21 mouse cellular contexts compared by ENCODE assay signal in the genomic region with DNA sequence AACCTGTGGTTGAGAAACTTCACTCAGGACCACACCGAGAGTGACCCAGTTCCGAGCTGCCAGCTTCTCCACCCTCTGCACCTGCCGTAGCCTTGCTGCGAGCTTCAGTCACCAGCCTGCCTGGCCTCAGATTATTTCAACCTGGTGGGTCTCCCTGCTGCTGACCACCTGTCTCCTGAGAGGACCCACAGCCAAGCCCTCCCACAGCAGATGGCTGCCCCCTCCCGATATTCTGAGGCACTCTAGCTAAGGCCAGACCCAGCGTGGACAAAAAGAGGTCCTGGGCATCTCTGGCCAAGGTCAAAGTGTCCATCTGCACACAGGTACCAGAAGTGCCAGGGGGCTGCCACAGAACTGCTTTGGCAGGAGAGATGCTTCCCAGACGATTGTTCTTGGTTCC.
A peak's percentile ranks its signal among the peaks of the same experiment; 100 is the strongest.
DNase-seq lines count a peak whose midpoint lies in the region; ATAC-seq and TF ChIP-seq lines count a peak whose summit lies in the region.
"Had no signal": no experiment of that assay in that cellular context is flagged by ENCODE, and none has a peak within 500 bp of the region (broad histone marks: within the 10 kb centered on the region; RNA-seq: fewer than 3 reads in every experiment).

No protein-coding gene starts in this region.

- H3K36me3 ChIP-seq in liver, postnatal 0 days (replicated peaks; ENCODE audit: insufficient read depth, low read length), result no peaks in the 10 kb centered on the region
- H3K36me3 ChIP-seq: embryonic facial prominence, embryonic 15.5 days; forebrain, embryonic 10.5 days; hindbrain, embryonic 10.5 days; intestine, embryonic 15.5 days had no signal

- H3K27me3 ChIP-seq in cerebellum, adult 2 months (ENCODE audit: control insufficient read depth, insufficient read depth, low read length), result no peaks in the 10 kb centered on the region
- H3K27me3 ChIP-seq in liver, postnatal 0 days (ENCODE audit: insufficient read depth, low read length), result no peaks in the 10 kb centered on the region
- H3K27me3 ChIP-seq: embryonic facial prominence, embryonic 15.5 days; intestine, embryonic 15.5 days had no signal

- H3K4me3 ChIP-seq in cerebellum, adult 2 months (replicated peaks; ENCODE audit: insufficient read depth, low read depth, low read length), result no peak overlapping the region
- H3K4me3 ChIP-seq in liver, postnatal 0 days (ENCODE audit: low read depth, low read length), result no peak overlapping the region
- H3K4me3 ChIP-seq: embryonic facial prominence, embryonic 15.5 days; erythroblast, embryonic 14.5 days; forebrain, embryonic 10.5 days; gastrocnemius, adult 2 months; hindbrain, embryonic 10.5 days; intestine, embryonic 15.5 days had no signal

- TF ChIP-seq POLR2A in cerebellum, adult 2 months (IDR thresholded peaks at IDR 0.05; ENCODE audit: borderline replicate concordance, insufficient read depth, low read length), result no peak

- intact Hi-C loops in left cerebral cortex, postnatal 4 days (cut with DNase I), result no loop called here

- no peak for ATAC-seq in granulocyte monocyte progenitor cell, adult 5-6 weeks (replicated peaks; ENCODE audit: poor library complexity, severe bottlenecking)
- ATAC-seq in liver, postnatal 0 days, result no peak
- ATAC-seq: forebrain, embryonic 14.5 days; intestine, embryonic 15.5 days had no signal

- H3K4me2 ChIP-seq in liver, postnatal 0 days (ENCODE audit: low read depth, low read length), result no peak overlapping the region
- H3K4me2 ChIP-seq: embryonic facial prominence, embryonic 15.5 days; hindbrain, embryonic 14.5 days; intestine, embryonic 15.5 days had no signal

- DNase-seq in left cerebral cortex, postnatal 4 days, result peak; percentile 70
- no peak for DNase-seq in left cerebral cortex, adult 8-10 months (ENCODE audit: low spot score in 2 of 2)
- peak; percentile 96 to 99 for DNase-seq in cerebellum, adult 2 months
- DNase-seq in cerebellum, postnatal 10 days, result peak; percentile 89 to 94
- no peak for DNase-seq in kidney, postnatal 4 days
- DNase-seq in liver, result no peak
- DNase-seq in liver, postnatal 0 days, result no peak
- DNase-seq: adrenal gland, postnatal 14 days; gastrocnemius, adult 2 months; gastrocnemius, postnatal 25 days; heart, adult 11 months; heart, postnatal 10 days; kidney, adult 2 months had no signal

- TF ChIP-seq EP300 in liver, postnatal 0 days (IDR thresholded peaks at IDR 0.05; ENCODE audit: low read depth), result no peak

- no peaks in the 10 kb centered on the region for H3K9me3 ChIP-seq in liver, postnatal 0 days (ENCODE audit: low read length)
- H3K9me3 ChIP-seq: embryonic facial prominence, embryonic 15.5 days; forebrain, embryonic 10.5 days; hindbrain, embryonic 10.5 days; intestine, embryonic 15.5 days had no signal

- 12% methylated on average over 7 of the region's 7 CpGs for WGBS in cerebellum, adult 2 months
- WGBS in liver, postnatal 0 days (ENCODE audit: insufficient replicate concordance), result 80% methylated on average over 7 of the region's 7 CpGs

- TF ChIP-seq CTCF in cerebellum, adult 2 months (IDR thresholded peaks at IDR 0.05; ENCODE audit: borderline replicate concordance, insufficient read depth, low read depth, low read length), result no peak
- no peak for TF ChIP-seq CTCF in liver, postnatal 0 days (IDR thresholded peaks at IDR 0.05; ENCODE audit: low read depth)

- peak overlapping the region; percentile 67 for H3K27ac ChIP-seq in cerebellum, adult 2 months (ENCODE audit: insufficient read depth, low read length)
- no peak overlapping the region for H3K27ac ChIP-seq in liver, postnatal 0 days (ENCODE audit: low read depth)
- H3K27ac ChIP-seq: embryonic facial prominence, embryonic 15.5 days; forebrain, embryonic 10.5 days; gastrocnemius, adult 2 months; hindbrain, embryonic 10.5 days; hindbrain, embryonic 14.5 days; intestine, embryonic 15.5 days had no signal

- peaks cover 35% of the 10 kb centered on the region for H3K4me1 ChIP-seq in cerebellum, adult 2 months (ENCODE audit: control insufficient read depth, insufficient read depth, low read length)
- H3K4me1 ChIP-seq in liver, postnatal 0 days (ENCODE audit: insufficient read depth), result no peaks in the 10 kb centered on the region
- H3K4me1 ChIP-seq: embryonic facial prominence, embryonic 15.5 days; forebrain, embryonic 10.5 days; hindbrain, embryonic 10.5 days; intestine, embryonic 15.5 days had no signal

- no peak overlapping the region for H3K9ac ChIP-seq in liver, postnatal 0 days (replicated peaks)
- H3K9ac ChIP-seq: embryonic facial prominence, embryonic 15.5 days; hindbrain, embryonic 14.5 days; intestine, embryonic 15.5 days had no signal

Comparison
In these comparisons a context has a peak if more than half of its experiments do, and no peak if none do; other contexts are left out.
1. DNase-seq: peak in left cerebral cortex, postnatal 4 days (single experiment), cerebellum, adult 2 months (2 of 2) and cerebellum, postnatal 10 days (2 of 2); none in left cerebral cortex, adult 8-10 months (0 of 2), kidney, postnatal 4 days (0 of 2), liver (single experiment) and liver, postnatal 0 days (single experiment).